Mouse (Mus musculus) T-cell, adult 2 months (primary cell): Measurements from ENCODE around the gene Dennd4a.

Experiments used
- DNase-seq: peaks from one replicate; pipeline ENCODE4 v3.0.0; 2022; ENCODE audit warnings: low spot score

Dennd4a gene

DNA sequence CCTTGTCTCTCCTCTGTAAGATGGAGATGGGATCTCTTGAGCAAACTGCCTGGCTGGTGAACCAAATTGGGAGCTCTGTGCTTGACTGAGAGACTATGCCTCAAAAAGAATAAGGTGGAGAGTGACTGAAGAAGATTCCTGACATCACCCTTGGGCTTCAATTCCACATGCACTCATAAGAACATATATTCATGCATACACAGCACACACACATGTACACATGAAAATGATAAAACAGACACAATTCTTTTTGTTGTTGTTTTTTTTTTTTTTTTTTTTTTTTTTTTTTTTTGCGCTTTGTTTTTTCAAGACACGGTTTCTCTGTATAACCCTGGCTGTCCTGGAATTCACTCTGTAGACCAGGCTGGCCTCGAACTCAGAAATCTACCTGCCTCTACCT lies 146.1 kb downstream of the Dennd4a start:
- no peak for DNase-seq

DNA sequence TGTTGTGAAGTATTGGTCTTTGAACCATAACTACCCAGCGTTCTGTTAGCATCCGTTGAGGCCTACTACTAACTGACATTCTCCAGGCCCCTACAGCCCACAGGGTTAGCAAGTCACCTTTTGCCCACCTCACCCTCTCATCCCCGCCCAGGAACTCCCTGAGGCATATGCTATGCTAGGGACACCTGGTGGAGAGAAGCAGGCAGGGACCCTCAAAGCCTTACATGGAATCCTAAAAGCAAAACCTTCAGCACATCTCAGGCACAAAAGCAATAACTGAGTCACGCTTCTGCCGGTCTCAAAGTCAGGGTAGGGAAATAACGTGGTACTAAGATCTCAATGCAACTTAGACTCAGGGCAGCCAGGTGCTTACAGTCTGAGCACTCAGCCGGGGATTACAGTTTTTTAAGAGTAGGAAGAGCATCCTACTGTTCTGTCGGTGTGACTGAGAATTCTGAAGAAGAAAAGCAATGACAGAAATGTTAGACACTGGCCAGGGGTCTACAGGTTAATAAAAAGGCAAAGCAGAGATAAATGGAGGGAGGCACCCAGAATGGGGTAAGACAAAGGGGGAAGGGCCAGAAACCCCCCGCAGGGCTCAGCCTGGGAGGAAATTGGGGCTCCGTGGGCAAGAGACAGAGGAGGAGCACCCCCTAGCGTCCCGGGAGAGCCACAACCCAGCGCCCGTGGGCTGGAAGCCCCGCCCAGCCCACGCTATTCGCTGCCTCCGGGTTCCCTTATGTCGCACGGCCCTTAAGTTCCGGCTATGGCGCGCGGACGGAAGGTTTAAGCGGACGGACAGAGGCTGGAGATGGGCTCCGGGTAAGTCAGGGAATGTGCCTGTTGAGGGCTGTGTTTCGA lies 149.2 kb downstream of the Dennd4a start, which contains the start of gene Ints14:
Gene Ints14 (plus strand): TSS at position 789 of the 861 bp plus-strand sequence.
- DNase-seq, result peak; percentile 95

GRCm38 (mm10) chr9:64960978-64961320 lies 149.8 kb downstream of the Dennd4a start:
- DNase-seq, result no peak
